ENCODE assay signal across 8 mouse cellular contexts in genomic region chr9:43743647-43744137, GRCm38 (mm10). TPM values are rescaled to one million over a fixed set of nuclear protein-coding genes. Genes with fewer than 3 reads are reported as not detected.
DNase-seq lines count a peak whose midpoint lies in the region; ATAC-seq and TF ChIP-seq lines count a peak whose summit lies in the region.

Gene Nectin1, plus strand, starts transcription at chr9:43743984.

- peak; percentile 89 for DNase-seq in ES-CJ7 (ENCODE audit: low read depth, low spot score)
- DNase-seq in cerebellum, adult 11-12 months: peak; percentile 89
- peak; percentile 92 for DNase-seq in forelimb bud, embryonic 11.5 days (ENCODE audit: low read depth, low spot score)
- DNase-seq in layer of hippocampus, adult 8-10 months (ENCODE audit: low spot score in 2 of 2): peak; percentile 82
- peak; percentile 92 for DNase-seq in lung, embryonic 14.5 days
- peak; percentile 58 to 62 for DNase-seq in thymus, adult 18-20 months

- H3K36me3 ChIP-seq in lung, embryonic 14.5 days (ENCODE audit: insufficient read depth): no peaks in the 10 kb centered on the region

- TF ChIP-seq POLR2A in olfactory bulb, adult 2 months (IDR thresholded peaks at IDR 0.05; ENCODE audit: insufficient read depth, low read depth, low read length): peak; percentile 85

- peak within 1 kb of the TSS; percentile 88 for H3K9ac ChIP-seq in lung, embryonic 14.5 days

- H3K4me3 ChIP-seq in lung, embryonic 14.5 days (ENCODE audit: low read depth, low read length): peak within 1 kb of the TSS; percentile 78
- peak within 1 kb of the TSS; percentile 97 for H3K4me3 ChIP-seq in olfactory bulb, adult 2 months (ENCODE audit: insufficient read depth, low read depth, low read length)

- H3K4me2 ChIP-seq in lung, embryonic 14.5 days: peak within 1 kb of the TSS; percentile 97

- H3K27me3 ChIP-seq in lung, embryonic 14.5 days (ENCODE audit: insufficient read depth, low read length): no peaks in the 10 kb centered on the region

- peak; percentile 71 to 81 for ATAC-seq in hematopoietic stem cell, adult 5-6 weeks (replicated peaks in 1 of 2; ENCODE audit: insufficient read depth in 1 of 2, low FRiP score in 2 of 2, low TSS enrichment in 1 of 2, low read depth in 1 of 2, poor library complexity in 2 of 2, severe bottlenecking in 2 of 2)
- peak; percentile 89 for ATAC-seq in lung, embryonic 14.5 days (ENCODE audit: insufficient read depth)

- TF ChIP-seq CTCF in lung, embryonic 14.5 days (IDR thresholded peaks at IDR 0.05; ENCODE audit: low read depth): peak; percentile 91
- TF ChIP-seq CTCF in olfactory bulb, adult 2 months (IDR thresholded peaks at IDR 0.05; ENCODE audit: insufficient read depth, low read depth, low read length): peak; percentile 93

- peaks cover 7% of the 10 kb centered on the region for H3K4me1 ChIP-seq in lung, embryonic 14.5 days (ENCODE audit: insufficient read depth)
- peaks cover 31% of the 10 kb centered on the region for H3K4me1 ChIP-seq in olfactory bulb, adult 2 months (ENCODE audit: control insufficient read depth, insufficient read depth, low read length)

- WGBS in lung, embryonic 14.5 days: under 1% methylated on average over 48 of the region's 51 CpGs
- under 1% methylated on average over 51 of the region's 51 CpGs for WGBS in olfactory bulb, adult 2 months

- peak within 1 kb of the TSS; percentile 96 for H3K27ac ChIP-seq in lung, embryonic 14.5 days (ENCODE audit: low read depth)
- peak within 1 kb of the TSS; percentile 78 for H3K27ac ChIP-seq in olfactory bulb, adult 2 months (ENCODE audit: insufficient read depth, low read depth, low read length)

- H3K9me3 ChIP-seq in lung, embryonic 14.5 days (ENCODE audit: low read depth, low read length): no peaks in the 10 kb centered on the region

RNA-seq across cellular contexts. Expression of gene Nectin1, which starts in this region (rescaled TPM):
- 0.38 and 0.50 TPM in 2 replicates for total RNA-seq in hematopoietic stem cell, adult 5-6 weeks (2017)
- 10 to 100 TPM; 56.8 to 64.0 (median 59.8) TPM for total RNA-seq in layer of hippocampus, adult 8-10 months (2022)
- 5.7 and 6.7 TPM in 2 replicates for polyA plus RNA-seq in lung, embryonic 14.5 days (2014; fragmentation: Nextera tagmentation; extraction: Ambion mirVana)
- polyA plus RNA-seq in olfactory bulb, adult 2 months (2012; ENCODE audit: insufficient read depth, insufficient read length, low replicate concordance, missing spikeins): not detected in 2 replicates

Comparison
In these comparisons a context has a peak if more than half of its experiments do, and no peak if none do; other contexts are left out.
1. Peak in every context shown above with its lines: DNase-seq, ATAC-seq, H3K4me3 ChIP-seq and H3K27ac ChIP-seq.
2. RNA of gene Nectin1 (total RNA-seq): 56.8 to 64.0 TPM in layer of hippocampus, adult 8-10 months; 0.38 to 0.50 TPM in hematopoietic stem cell, adult 5-6 weeks; every median in the first group is over 10 times any median in the second.
3. Peak in ATAC-seq in hematopoietic stem cell, adult 5-6 weeks; RNA of the gene not detected or under 1 TPM.